Mouse (Mus musculus): ENCODE measurements at regions not wholly inside any gene's neighbourhood (a gene's known extent, or its start where the extent isn't known, plus 50 kb on each side); places are given as distances from the start of the nearest gene placed in this dataset.

DNA sequence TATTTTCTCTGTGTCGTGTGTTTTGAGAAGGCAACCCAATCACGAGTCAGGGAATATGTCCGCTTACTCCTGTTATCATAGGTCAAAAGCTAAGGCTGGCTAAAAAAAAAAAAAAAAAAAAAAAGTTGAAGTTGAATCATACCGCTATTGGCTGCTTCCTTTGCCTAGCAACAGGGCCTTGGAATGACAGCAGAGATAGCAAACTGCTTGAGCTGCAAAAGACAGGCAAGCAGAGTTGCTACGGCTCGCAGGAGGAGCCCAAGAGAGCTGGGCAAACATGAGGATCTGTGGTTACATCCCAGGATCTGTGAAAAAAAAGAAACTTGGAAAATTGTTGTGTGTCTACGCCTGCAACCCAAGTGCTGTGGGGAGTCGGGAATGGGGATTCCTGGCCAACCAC is 191.3 kb upstream of the Fam19a5 start:
- no peak for ATAC-seq (ENCODE audit: low FRiP score)
- Histone ChIP-seq H3K9me3 (ENCODE audit: low read length) (no peaks in the 10 kb centered on the region), H3K36me3 (ENCODE audit: insufficient read depth, low read length) (no peaks in the 10 kb centered on the region), H3K27me3 (ENCODE audit: insufficient read depth, low read length) (no peaks in the 10 kb centered on the region), H3K4me3 (ENCODE audit: low read depth, low read length) (no peak overlapping the region), H3K4me1 (ENCODE audit: insufficient read depth, low read length) (no peaks in the 10 kb centered on the region), H3K4me2 (ENCODE audit: low read depth, low read length, poor library complexity, severe bottlenecking) (no peak overlapping the region), H3K27ac (ENCODE audit: low read depth, low read length) (no peak overlapping the region), H3K9ac (replicated peaks; ENCODE audit: low read length, poor library complexity, severe bottlenecking) (no peak overlapping the region)
- TF ChIP-seq CTCF (IDR thresholded peaks at IDR 0.05) = no peak
- peak; percentile 47 for DNase-seq (ENCODE audit: low spot score)
- 59% methylated on average over 8 of the region's 8 CpGs for WGBS

- Histone ChIP-seq H3K9ac (replicated peaks; ENCODE audit: low read length, poor library complexity, severe bottlenecking) (no peak overlapping the region), H3K4me3 (ENCODE audit: low read depth, low read length) (no peak overlapping the region), H3K4me1 (ENCODE audit: insufficient read depth, low read length) (no peaks in the 10 kb centered on the region), H3K27ac (ENCODE audit: low read depth, low read length) (no peak overlapping the region), H3K4me2 (ENCODE audit: low read depth, low read length, poor library complexity, severe bottlenecking) (no peak overlapping the region), H3K27me3 (ENCODE audit: insufficient read depth, low read length) (no peaks in the 10 kb centered on the region), H3K9me3 (ENCODE audit: low read length) (no peaks in the 10 kb centered on the region), H3K36me3 (ENCODE audit: insufficient read depth, low read length) (no peaks in the 10 kb centered on the region)
- no peak for ATAC-seq (ENCODE audit: low FRiP score)
- no peak for TF ChIP-seq CTCF (IDR thresholded peaks at IDR 0.05)
- DNase-seq (ENCODE audit: low spot score) = no peak
- WGBS = 91% methylated on average over 11 of the region's 11 CpGs
These were observed 190.2 kb upstream of the Fam19a5 start for GRCm38 (mm10) chr15:87353886-87354285.

DNA sequence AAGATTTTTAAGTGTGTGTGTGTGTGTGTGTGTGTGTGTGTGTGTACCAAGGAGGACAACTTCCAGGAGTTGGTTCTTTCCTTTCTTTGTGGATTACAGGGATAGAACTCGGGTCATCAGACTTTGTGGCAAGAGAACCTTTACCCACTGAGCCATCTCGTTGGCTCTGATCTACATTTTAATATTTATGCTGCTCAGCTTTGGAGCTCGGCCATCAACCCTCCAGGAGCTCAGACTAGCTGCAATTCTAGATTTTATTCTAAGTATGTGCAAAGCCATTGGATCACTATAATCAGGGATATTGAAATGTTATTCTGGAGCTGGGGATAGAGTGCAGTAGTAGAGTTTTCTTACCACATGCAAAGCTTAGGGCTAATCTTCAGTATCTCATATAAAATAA is 183.6 kb upstream of the Fam19a5 start:
- no peak for TF ChIP-seq CTCF (IDR thresholded peaks at IDR 0.05)
- ATAC-seq (ENCODE audit: low FRiP score) = no peak
- H3K4me1 ChIP-seq (ENCODE audit: insufficient read depth, low read length) = no peaks in the 10 kb centered on the region
- H3K4me3 ChIP-seq (ENCODE audit: low read depth, low read length) = no peak overlapping the region
- no peak overlapping the region for H3K9ac ChIP-seq (replicated peaks; ENCODE audit: low read length, poor library complexity, severe bottlenecking)
- no peaks in the 10 kb centered on the region for H3K36me3 ChIP-seq (ENCODE audit: insufficient read depth, low read length)
- no peak for DNase-seq (ENCODE audit: low spot score)
- no peaks in the 10 kb centered on the region for H3K9me3 ChIP-seq (ENCODE audit: low read length)
- no peaks in the 10 kb centered on the region for H3K27me3 ChIP-seq (ENCODE audit: insufficient read depth, low read length)
- H3K27ac ChIP-seq (ENCODE audit: low read depth, low read length) = no peak overlapping the region
- 68% methylated on average over 3 of the region's 3 CpGs for WGBS
- no peak overlapping the region for H3K4me2 ChIP-seq (ENCODE audit: low read depth, low read length, poor library complexity, severe bottlenecking)

DNA sequence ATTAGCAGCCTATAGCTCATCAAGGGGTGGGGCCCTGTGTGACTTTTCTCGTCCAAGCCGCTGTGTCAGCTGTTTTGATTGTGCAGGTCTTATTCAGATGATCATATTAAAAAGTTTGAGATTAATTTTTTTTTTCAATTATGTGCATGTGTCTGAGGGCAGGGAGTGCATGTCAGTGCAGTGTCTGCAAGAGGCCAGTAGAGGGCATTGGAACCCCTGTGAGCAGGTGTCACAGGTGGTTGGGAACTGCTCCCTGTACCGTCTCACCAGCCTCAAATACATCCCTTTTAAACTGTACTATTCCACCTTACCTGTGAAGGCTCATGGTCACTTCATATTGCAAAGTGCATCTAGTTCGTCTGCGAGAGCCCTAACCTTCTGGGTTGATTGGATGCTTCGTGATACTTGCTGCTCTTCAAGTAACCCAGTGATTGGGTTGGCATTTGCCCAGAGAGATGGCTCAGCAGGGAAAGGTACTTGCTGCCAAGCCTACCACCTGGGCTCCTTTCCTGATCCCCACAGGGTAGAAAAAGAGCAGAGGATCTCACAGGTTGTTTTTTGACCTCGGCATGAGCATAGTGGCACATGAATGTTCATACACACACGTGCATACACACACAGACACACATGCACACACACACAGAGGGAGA is 178.3 kb upstream of the Fam19a5 start:
- DNase-seq (ENCODE audit: low spot score) = no peak

DNA sequence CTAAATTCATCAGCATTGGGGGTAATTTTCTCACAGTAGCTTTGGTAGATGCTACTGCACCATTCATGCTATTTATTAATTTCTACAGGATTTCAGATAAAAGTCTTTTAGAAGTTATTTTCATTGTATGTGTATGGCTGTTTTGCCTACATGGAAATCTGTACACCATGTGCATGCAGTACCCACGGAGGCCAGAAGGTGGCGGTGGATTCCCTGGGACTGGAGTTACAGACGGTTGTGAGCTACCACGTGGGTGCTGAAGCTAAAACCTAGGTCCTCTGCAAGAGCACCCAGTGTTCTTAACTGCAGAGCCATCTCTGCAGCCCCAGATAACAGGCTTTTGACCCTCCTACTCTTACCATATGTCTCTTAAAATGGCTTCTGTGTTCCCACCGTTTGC is 176.7 kb upstream of the Fam19a5 start:
- 0 out of 2 replicates have a peak, but pooled peaks cover 3% of the 10 kb centered on the region for H3K9me3 ChIP-seq (ENCODE audit: low read length)
- 48% methylated on average over 5 of the region's 5 CpGs for WGBS
- no peaks in the 10 kb centered on the region for H3K36me3 ChIP-seq (ENCODE audit: insufficient read depth, low read length)
- DNase-seq (ENCODE audit: low spot score) (no peak), ATAC-seq (ENCODE audit: low FRiP score) (no peak)
- H3K27me3 ChIP-seq (ENCODE audit: insufficient read depth, low read length) = no peaks in the 10 kb centered on the region
- peak; percentile 50 for TF ChIP-seq CTCF (IDR thresholded peaks at IDR 0.05)
- no peaks in the 10 kb centered on the region for H3K4me1 ChIP-seq (ENCODE audit: insufficient read depth, low read length)
- no peak overlapping the region for H3K4me2 ChIP-seq (ENCODE audit: low read depth, low read length, poor library complexity, severe bottlenecking)
- H3K27ac ChIP-seq (ENCODE audit: low read depth, low read length) = no peak overlapping the region
- no peak overlapping the region for H3K9ac ChIP-seq (replicated peaks; ENCODE audit: low read length, poor library complexity, severe bottlenecking)
- no peak overlapping the region for H3K4me3 ChIP-seq (ENCODE audit: low read depth, low read length)

More for the DNA sequence above, 178.3 kb upstream of the Fam19a5 start:
- H3K4me1 ChIP-seq (ENCODE audit: insufficient read depth, low read length) = no peaks in the 10 kb centered on the region
- H3K9me3 ChIP-seq (ENCODE audit: low read length) = 0 out of 2 replicates have a peak, but pooled peaks cover 3% of the 10 kb centered on the region
- no peak overlapping the region for H3K4me3 ChIP-seq (ENCODE audit: low read depth, low read length)
- H3K4me2 ChIP-seq (ENCODE audit: low read depth, low read length, poor library complexity, severe bottlenecking) = no peak overlapping the region
- TF ChIP-seq CTCF (IDR thresholded peaks at IDR 0.05) = peak; percentile 60
- ATAC-seq (ENCODE audit: low FRiP score) = no peak
- no peak overlapping the region for H3K9ac ChIP-seq (replicated peaks; ENCODE audit: low read length, poor library complexity, severe bottlenecking)
- no peaks in the 10 kb centered on the region for H3K27me3 ChIP-seq (ENCODE audit: insufficient read depth, low read length)
- H3K36me3 ChIP-seq (ENCODE audit: insufficient read depth, low read length) = no peaks in the 10 kb centered on the region
- WGBS = 53% methylated on average over 8 of the region's 8 CpGs
- H3K27ac ChIP-seq (ENCODE audit: low read depth, low read length) = no peak overlapping the region

DNA sequence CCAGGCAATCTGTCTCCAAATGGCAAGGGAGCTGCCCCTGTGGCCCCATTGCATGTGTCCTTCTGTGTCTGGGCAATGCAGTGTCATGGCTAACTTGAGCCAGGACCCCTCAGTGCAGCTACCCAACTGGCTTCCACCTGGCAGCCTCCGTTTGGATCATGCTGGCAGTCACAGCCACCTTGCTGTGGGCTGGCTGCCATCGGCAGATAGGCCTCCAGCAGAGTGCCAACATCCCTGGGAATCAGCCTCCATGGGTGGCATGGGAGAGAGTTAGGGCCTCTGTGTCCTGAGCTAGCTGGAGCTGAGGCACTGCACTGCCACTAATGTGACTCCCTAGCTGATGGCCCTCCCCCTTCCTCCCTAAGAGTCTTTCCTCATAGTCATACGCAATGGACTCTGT is 174.7 kb upstream of the Fam19a5 start:
- Histone ChIP-seq H3K9me3 (ENCODE audit: low read length) (0 out of 2 replicates have a peak, but pooled peaks cover 3% of the 10 kb centered on the region), H3K4me1 (ENCODE audit: insufficient read depth, low read length) (no peaks in the 10 kb centered on the region), H3K4me3 (ENCODE audit: low read depth, low read length) (no peak overlapping the region), H3K4me2 (ENCODE audit: low read depth, low read length, poor library complexity, severe bottlenecking) (no peak overlapping the region), H3K27me3 (ENCODE audit: insufficient read depth, low read length) (no peaks in the 10 kb centered on the region), H3K27ac (ENCODE audit: low read depth, low read length) (no peak overlapping the region), H3K9ac (replicated peaks; ENCODE audit: low read length, poor library complexity, severe bottlenecking) (no peak overlapping the region), H3K36me3 (ENCODE audit: insufficient read depth, low read length) (no peaks in the 10 kb centered on the region)
- no peak for DNase-seq (ENCODE audit: low spot score)
- no peak for TF ChIP-seq CTCF (IDR thresholded peaks at IDR 0.05)
- ATAC-seq (ENCODE audit: low FRiP score) = no peak
- WGBS = 88% methylated on average over 3 of the region's 3 CpGs

Data from midbrain, postnatal 0 days (tissue).